Mouse (Mus musculus) liver, embryonic 14.5 days (tissue): Measurements from ENCODE around the gene Slc39a9. TPM values are rescaled to one million over a fixed set of nuclear protein-coding genes. Genes with fewer than 3 reads are reported as not detected.

Experiments used
- ATAC-seq: fragments of 200-750 bp; cut with Nextera tagmentation; 2 replicates; pipeline ENCODE4 v1.8.0; 2017; ENCODE audit warnings: moderate number of reproducible peaks, mild to moderate bottlenecking, moderate library complexity; ENCODE audit not compliant: insufficient read depth
- DNase-seq, 3 experiments: peaks; one replicate each; pipeline ENCODE4 v3.0.0-alpha.2; 2012 to 2013; ENCODE audit warnings: low read depth in 3 of 3, low spot score in 3 of 3
- H3K27ac ChIP-seq: fragments of 300-500 bp; sonication (generic); 2 replicates; pipeline ENCODE4 v1.5.1; 2014; ENCODE audit warnings: moderate library complexity, mild to moderate bottlenecking, control low read depth, inconsistent platforms
- H3K27me3 ChIP-seq: fragments of 300-500 bp; sonication (generic); 2 replicates; pipeline ENCODE4 v1.6.1; 2014; ENCODE audit warnings: mild to moderate bottlenecking, low read length, moderate library complexity; ENCODE audit not compliant: control insufficient read depth, insufficient read depth
- H3K36me3 ChIP-seq: fragments of 300-500 bp; sonication (generic); replicated peaks from 2 replicates; pipeline ENCODE4 v1.6.1; 2014; ENCODE audit warnings: low read depth; ENCODE audit not compliant: control insufficient read depth, insufficient read depth
- H3K4me1 ChIP-seq, 2 experiments: fragments of 200-500 bp in 1 of 2; fragments of 300-500 bp in 1 of 2; sonication (generic) in 1 of 2; replicated peaks; 2 replicates each; pipeline ENCODE4 v1.6.1; 2012 to 2014; ENCODE audit warnings: antibody characterized with exemption in 1 of 2, inconsistent platforms in 1 of 2, low read length in 1 of 2; ENCODE audit not compliant: control insufficient read depth in 2 of 2, insufficient read depth in 2 of 2
- H3K4me2 ChIP-seq: fragments of 300-500 bp; sonication (generic); 2 replicates; pipeline ENCODE4 v1.6.1; 2014; ENCODE audit warnings: low read depth, mild to moderate bottlenecking, control low read depth, moderate library complexity
- H3K4me3 ChIP-seq, 2 experiments: fragments of 200-500 bp in 1 of 2; fragments of 300-500 bp in 1 of 2; sonication (generic) in 1 of 2; 2 replicates each; pipeline ENCODE4 v1.5.1; 2012 to 2014; ENCODE audit warnings: low read depth in 2 of 2, low read length in 2 of 2, mild to moderate bottlenecking in 2 of 2, control low read depth in 1 of 2, inconsistent platforms in 1 of 2, moderate library complexity in 1 of 2; ENCODE audit not compliant: insufficient read depth in 1 of 2
- H3K9ac ChIP-seq: fragments of 300-500 bp; sonication (generic); replicated peaks from 2 replicates; pipeline ENCODE4 v1.6.1; 2014; ENCODE audit warnings: mild to moderate bottlenecking, control low read depth, moderate library complexity
- H3K9me3 ChIP-seq: fragments of 300-500 bp; sonication (generic); 2 replicates; pipeline ENCODE4 v1.6.1; 2016; ENCODE audit warnings: low read length, mixed read lengths; ENCODE audit not compliant: control insufficient read depth
- CTCF ChIP-seq: IDR thresholded peaks from 2 replicates; pipeline ENCODE4 v1.5.1; 2016; ENCODE audit warnings: antibody characterized with exemption, low read depth, control low read depth
- EP300 ChIP-seq: IDR thresholded peaks from 2 replicates; pipeline ENCODE4 v1.6.1; 2016; ENCODE audit warnings: antibody characterized with exemption, low read depth
- WGBS: fragments of 180-500 bp; shearing (Covaris S2); extraction: QIAGEN DNeasy Blood & Tissue Kit; methylation state at CpG from one replicate; pipeline ENCODE4 v1.1.7; 2014; ENCODE audit not compliant: insufficient replicate concordance; 5-methylcytosine and 5-hydroxymethylcytosine counted together
- polyA plus RNA-seq, 2 experiments: library from polyadenylated mRNA; depleted of rRNA in 1 of 2; stranded (reverse) in 1 of 2; unstranded in 1 of 2; fragments of >200 nt; fragmentation: Nextera tagmentation in 1 of 2; extraction: Ambion mirVana in 1 of 2; gene quantifications; 2 replicates each; pipeline versions ENCODE4 v1.2.1 to v1.2.3; 2012 to 2014

The Slc39a9 gene
- polyA plus RNA-seq, 2 experiments, result 9.6 to 10.1 TPM

GRCm38 (mm10) chr12:80706915-80707604 lies 63.4 kb downstream of the Slc39a9 start:
- H3K9ac ChIP-seq, result no peak overlapping the region
- H3K27me3 ChIP-seq, result peaks cover 4% of the 10 kb centered on the region; the same call in 1 of the 2 replicates
- no peak for TF ChIP-seq EP300
- no peak for TF ChIP-seq CTCF
- no peak overlapping the region for H3K4me2 ChIP-seq
- H3K9me3 ChIP-seq, result no peaks in the 10 kb centered on the region
- ATAC-seq (no peak), DNase-seq (no peak)
- 29% methylated on average over 6 of the region's 6 CpGs for WGBS
- H3K4me1 ChIP-seq, result no peaks in the 10 kb centered on the region
- no peaks in the 10 kb centered on the region for H3K36me3 ChIP-seq
- no peak overlapping the region for H3K4me3 ChIP-seq
- H3K27ac ChIP-seq, result no peak overlapping the region

GRCm38 (mm10) chr12:80715915-80716314 lies 72.2 kb downstream of the Slc39a9 start:
- Histone ChIP-seq H3K27me3 (no peaks in the 10 kb centered on the region; the same call in 1 of the 2 replicates), H3K9me3 (no peaks in the 10 kb centered on the region), H3K4me2 (no peak overlapping the region), H3K4me1 (no peaks in the 10 kb centered on the region; a peak in 1 of 4 replicates), H3K27ac (no peak overlapping the region), H3K9ac (no peak overlapping the region), H3K36me3 (no peaks in the 10 kb centered on the region), H3K4me3 (no peak overlapping the region)
- WGBS, result 56% methylated on average over 6 of the region's 6 CpGs
- no peak for ATAC-seq
- DNase-seq, result no peak
- TF ChIP-seq EP300 (no peak), CTCF (no peak)

- H3K36me3 ChIP-seq, result no peaks in the 10 kb centered on the region
- 3% methylated on average over 2 of the region's 2 CpGs for WGBS
- H3K9me3 ChIP-seq, result no peaks in the 10 kb centered on the region
- no peak overlapping the region for H3K27ac ChIP-seq
- DNase-seq, result no peak
- H3K27me3 ChIP-seq, result no peaks in the 10 kb centered on the region
- H3K4me3 ChIP-seq, result no peak overlapping the region
- no peak overlapping the region for H3K9ac ChIP-seq
- TF ChIP-seq CTCF (no peak), EP300 (no peak)
- H3K4me2 ChIP-seq, result no peak overlapping the region
- H3K4me1 ChIP-seq, result peaks cover 0 to 6% of the 10 kb centered on the region in 2 experiments; a peak in 2 of 4 replicates
- no peak for ATAC-seq
Measured at GRCm38 (mm10) chr12:80719141-80719540, 75.5 kb downstream of the Slc39a9 start.

GRCm38 (mm10) chr12:80720507-80720906 lies 76.8 kb downstream of the Slc39a9 start:
- no peaks in the 10 kb centered on the region for H3K9me3 ChIP-seq
- no peaks in the 10 kb centered on the region for H3K36me3 ChIP-seq
- peaks cover 0 to 9% of the 10 kb centered on the region in 2 experiments; a peak in 2 of 4 replicates for H3K4me1 ChIP-seq
- no peaks in the 10 kb centered on the region for H3K27me3 ChIP-seq
- DNase-seq (no peak), ATAC-seq (no peak)
- H3K4me3 ChIP-seq, result no peak overlapping the region
- H3K27ac ChIP-seq, result no peak overlapping the region
- no peak overlapping the region for H3K4me2 ChIP-seq
- TF ChIP-seq EP300 (no peak), CTCF (no peak)
- WGBS, result 64% methylated on average over 12 of the region's 12 CpGs
- no peak overlapping the region for H3K9ac ChIP-seq

- H3K4me2 ChIP-seq, result no peak overlapping the region
- no peak for ATAC-seq
- TF ChIP-seq EP300, result no peak
- TF ChIP-seq CTCF, result no peak
- no peak overlapping the region for H3K27ac ChIP-seq
- WGBS, result 81% methylated on average over 15 of the region's 15 CpGs
- DNase-seq, result no peak
- H3K9ac ChIP-seq, result no peak overlapping the region
- H3K36me3 ChIP-seq, result no peaks in the 10 kb centered on the region
- no peaks in the 10 kb centered on the region for H3K9me3 ChIP-seq
- peaks cover 0 to 10% of the 10 kb centered on the region in 2 experiments; a peak in 2 of 4 replicates for H3K4me1 ChIP-seq
- H3K4me3 ChIP-seq, result no peak overlapping the region
- no peaks in the 10 kb centered on the region for H3K27me3 ChIP-seq
Measured at GRCm38 (mm10) chr12:80721458-80721857, 77.8 kb downstream of the Slc39a9 start.
